Mouse (Mus musculus) left cerebral cortex, adult 9 months (tissue): Measurements from ENCODE around the gene Tekt4.
A peak's percentile ranks its signal among the peaks of the same experiment; 100 is the strongest.

ENCODE experiments used
- DNase-seq, 2 experiments: peaks; one replicate each; pipeline ENCODE4 v3.0.0; 2022; ENCODE audit warnings: low spot score in 2 of 2

Gene Tekt4

DNA sequence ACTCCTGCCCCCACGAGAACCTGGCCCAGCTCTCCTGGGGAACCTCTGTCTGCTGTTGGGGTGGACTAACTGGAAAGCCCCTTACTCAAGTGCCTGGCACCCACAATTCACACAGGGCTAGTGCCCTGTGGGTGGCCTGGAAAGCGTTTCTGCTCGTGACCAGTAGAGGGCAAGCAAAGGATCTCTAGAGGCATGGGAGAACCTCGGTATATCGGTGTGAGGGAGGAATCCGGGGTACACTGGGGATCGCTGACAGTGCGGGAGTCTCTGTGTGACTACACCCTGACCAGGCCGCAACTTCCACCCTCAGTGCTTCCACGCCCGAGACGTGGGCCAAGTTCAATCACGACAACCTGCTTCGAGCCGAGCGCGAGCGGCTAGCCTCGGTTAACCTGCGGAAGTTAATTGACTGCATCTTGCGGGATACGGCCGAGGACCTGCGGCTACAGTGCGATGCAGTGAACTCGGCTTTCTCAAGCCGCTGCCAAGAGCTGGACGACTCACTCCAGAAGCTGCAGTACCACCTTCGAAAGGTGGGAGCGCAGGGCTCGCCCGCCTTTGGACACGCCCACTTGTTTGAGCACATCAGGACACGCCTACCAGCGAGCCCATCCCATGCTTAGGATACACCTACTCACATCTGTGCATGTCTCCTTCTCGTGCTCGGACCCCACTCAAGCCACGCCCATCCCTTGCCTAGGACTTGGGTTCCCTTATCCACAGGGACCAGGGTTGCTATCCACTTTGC, 20.1 kb downstream of the Tekt4 start:
- peak in 1 of 2 experiments; percentile 69 for DNase-seq

DNA sequence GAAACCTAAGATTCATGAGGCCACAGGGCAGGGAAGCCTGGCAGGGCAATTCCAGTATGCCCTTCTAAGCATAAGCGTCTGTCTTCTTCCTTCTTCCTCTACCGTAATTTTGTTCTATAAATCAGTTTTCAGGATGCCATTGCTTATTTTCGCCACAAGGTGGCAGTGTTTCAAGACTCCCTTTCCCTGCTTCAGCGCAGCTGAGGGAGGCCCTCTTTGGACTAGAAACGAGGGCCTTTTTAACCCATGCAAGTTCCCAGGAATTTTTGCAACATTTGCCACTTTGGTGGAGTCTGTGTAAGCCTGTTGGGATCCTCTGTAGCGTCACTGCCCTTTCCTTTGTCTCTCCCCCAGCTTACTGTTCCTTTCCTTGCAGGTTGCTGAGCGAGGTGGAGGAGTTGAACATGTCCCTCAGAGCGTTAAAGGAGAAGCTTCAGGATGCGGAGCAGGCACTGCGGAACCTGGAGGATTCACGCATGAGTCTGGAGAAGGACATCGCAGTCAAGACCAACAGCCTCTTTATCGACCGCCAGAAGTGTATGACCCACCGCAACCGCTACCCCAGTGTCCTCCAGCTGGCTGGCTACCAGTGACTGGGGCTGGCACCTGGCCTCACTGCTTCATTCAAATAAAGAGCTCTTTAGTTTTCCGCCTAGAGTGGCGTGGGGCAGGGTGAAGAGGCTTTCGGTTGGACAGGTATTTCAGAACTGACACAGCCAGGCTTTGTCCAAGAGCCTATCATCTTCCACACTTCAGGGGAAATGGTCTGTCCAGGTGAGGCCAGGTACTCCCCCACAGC, 21.7 kb downstream of the Tekt4 start:
- peak in 1 of 2 experiments; percentile 78 for DNase-seq

- no peak for DNase-seq
Measured at GRCm38 (mm10) chr17:25480152-25480551, 25.7 kb downstream of the Tekt4 start.

DNA sequence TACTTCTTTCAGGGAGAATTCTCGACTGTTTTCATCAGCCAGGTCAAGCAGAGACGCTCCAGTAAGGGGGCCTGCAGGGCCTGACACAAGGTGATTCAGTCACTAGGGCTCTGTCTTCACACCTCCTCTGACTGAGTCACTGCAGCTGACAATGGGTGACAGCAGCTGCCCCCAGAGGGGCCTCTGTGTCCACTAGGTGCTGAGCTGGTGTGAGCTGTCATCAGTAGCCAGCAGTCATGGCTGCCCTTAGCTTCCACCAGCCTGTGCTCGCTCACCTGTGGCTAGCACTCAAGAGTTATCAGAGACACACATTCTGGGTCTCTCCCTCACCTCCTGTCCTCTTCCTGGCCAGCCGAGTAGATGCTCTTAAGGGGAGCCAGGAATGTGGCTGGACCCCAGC, 26.4 kb downstream of the Tekt4 start:
- DNase-seq, result no peak

GRCm38 (mm10) chr17:25482092-25482491, 27.7 kb downstream of the Tekt4 start:
- no peak for DNase-seq

DNA sequence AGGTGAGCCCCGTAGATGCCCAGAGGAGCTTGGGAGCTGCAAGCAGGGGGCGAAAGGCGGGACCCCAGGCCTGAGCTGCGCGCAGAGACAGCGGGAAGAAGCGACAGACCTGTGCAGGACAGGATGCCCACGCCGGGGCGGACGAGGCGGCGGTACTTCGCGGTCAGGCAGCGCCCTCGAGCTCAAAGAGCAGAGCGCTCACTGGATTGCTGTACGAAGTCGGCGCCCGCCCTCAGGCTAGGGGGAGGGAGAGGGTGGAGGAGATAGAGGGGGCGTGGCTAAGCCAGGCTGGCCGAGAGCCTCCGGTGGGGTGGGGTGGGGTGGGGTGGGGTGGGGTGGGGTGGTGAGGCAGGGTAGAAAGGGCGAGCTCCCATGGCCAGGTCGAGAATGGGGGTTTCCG, 42.6 kb downstream of the Tekt4 start, which contains the start of gene Sstr5:
Gene Sstr5, minus strand, starts transcription at position 276 of the 400 bp plus-strand sequence.
- DNase-seq, result no peak

DNA sequence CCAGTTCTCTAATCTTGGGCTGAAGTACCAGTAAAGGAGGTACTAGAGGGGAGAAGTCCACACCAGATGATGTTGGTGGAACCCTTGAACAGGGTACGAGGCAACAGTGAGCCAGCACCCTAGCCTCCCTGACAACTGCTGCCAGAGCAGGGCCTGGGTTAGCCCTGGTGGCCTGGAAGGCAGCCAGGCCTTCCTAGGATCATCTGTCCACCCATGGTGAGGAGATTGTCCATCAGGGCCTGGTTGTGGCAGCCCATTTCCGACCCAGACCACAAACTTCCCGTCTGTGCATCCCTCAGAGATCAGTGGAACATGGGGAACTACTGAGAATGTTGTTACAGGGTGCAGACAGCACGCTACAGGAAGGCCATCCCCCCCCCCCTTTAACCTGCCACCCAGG, 48.2 kb downstream of the Tekt4 start:
- DNase-seq, result no peak

DNA sequence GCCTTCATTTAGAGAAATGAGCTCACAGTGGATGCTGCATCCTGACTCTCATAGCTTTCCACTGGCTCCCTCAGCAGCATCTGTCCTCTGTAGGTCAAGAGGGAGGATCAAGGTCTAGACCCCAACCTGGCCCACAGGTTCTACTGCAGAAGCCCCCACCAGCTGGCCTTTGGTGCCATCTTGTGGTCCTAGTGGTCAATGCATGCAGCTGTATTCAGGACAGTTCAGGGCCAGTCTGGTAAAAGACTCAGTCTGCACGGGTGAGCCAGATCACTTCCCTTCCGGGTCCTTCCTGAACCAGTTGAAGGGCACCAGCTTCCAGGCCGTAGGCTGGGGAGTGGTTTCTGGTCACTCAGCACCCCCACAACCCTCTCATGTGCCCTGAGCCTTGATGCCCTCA, 53.4 kb downstream of the Tekt4 start:
- DNase-seq, result peak in 1 of 2 experiments; percentile 69

DNA sequence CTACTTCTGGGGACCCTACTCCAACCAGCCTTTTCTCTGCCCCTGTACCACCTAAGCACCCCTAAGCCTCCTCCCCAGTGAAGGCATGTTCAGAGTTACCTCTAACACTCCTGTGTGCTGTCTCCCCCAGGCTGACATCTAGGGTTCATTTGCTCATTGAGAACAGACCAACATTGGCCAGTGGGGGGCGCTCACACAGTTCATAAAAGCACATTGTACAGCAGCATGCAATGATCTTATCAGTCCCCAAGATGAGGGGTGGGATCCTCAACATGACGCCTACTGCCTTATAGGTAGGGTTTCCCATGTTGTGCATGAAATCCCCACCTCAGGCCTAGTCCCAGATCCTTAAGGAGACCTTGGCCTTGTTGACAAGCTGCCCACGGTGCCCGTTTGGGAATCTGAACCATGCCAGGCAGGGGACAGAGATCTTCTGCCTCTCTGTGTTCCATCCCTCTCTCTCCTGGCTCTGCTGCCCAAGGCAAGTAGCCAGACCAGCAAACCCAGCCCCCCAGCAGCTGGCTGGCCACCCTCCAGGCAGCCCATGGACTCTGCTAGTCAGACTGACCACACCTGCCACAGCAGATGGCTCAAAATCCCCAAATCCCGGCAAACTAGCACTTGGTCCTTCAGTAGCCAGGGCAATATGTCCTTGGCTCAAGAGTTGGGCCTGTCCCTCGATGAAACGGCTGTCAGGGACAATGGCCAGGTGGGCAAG, 54.6 kb downstream of the Tekt4 start:
- DNase-seq, result peak; percentile 39 to 86

- no peak for DNase-seq
Measured at GRCm38 (mm10) chr17:25510074-25510830, 55.8 kb downstream of the Tekt4 start.

DNA sequence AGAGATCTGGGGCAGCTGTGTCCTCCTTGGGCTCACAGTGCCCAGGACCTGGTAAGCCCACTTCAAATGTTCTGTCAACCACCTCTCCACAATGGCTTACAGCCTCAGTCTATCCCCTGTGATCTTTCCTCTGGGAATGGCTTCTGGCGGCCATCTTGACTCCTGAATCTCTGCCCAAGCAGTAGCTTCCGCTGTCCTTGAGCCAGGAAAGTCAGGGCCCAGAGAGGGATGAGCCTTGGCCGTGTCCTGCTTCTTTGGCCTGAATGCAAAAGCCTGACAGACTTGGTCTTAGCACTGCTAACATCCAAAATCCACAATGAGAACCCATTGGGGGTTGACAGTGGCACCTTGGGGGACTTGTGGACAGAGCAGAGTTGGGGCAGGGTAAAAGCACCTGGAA, 57.5 kb downstream of the Tekt4 start:
- DNase-seq, result no peak

DNA sequence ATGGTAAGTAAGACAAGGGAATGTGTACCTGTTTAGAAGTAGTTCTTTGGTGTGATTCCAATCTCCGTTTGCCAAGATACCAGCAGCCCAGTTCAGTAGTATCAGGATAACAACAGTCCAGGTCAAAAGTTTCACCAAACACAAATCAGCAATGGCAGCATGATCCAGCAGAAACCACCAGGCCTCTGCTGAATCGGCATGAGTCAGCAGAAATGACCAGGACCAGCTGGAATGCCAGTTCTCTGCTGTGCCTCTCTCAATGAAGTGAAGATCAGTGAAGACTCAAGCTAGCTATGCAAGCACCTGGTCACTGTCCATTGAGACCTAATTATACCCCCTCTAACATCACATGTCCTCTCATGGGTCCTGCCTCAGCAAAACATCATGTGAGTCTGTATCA, 59.6 kb downstream of the Tekt4 start:
- DNase-seq, result no peak

GRCm38 (mm10) chr17:25516315-25516714, 61.9 kb downstream of the Tekt4 start:
- no peak for DNase-seq

GRCm38 (mm10) chr17:25518144-25518543, 63.7 kb downstream of the Tekt4 start:
- DNase-seq, result peak; percentile 48 to 59

- peak; percentile 47 to 58 for DNase-seq
Measured at GRCm38 (mm10) chr17:25519511-25519910, 65.1 kb downstream of the Tekt4 start.

GRCm38 (mm10) chr17:25520492-25520891, 66.1 kb downstream of the Tekt4 start:
- no peak for DNase-seq

- no peak for DNase-seq
Measured at GRCm38 (mm10) chr17:25522080-25522479, 67.7 kb downstream of the Tekt4 start.
